Mouse (Mus musculus) bone marrow macrophage, adult 2 months (primary cell): ENCODE data around the gene Ankrd6. TPM values are rescaled to one million over a fixed set of nuclear protein-coding genes. Genes with fewer than 3 reads are reported as not detected.

Source experiments
- H3K27ac ChIP-seq: 2 replicates; pipeline ENCODE4 v1.5.1; 2012; ENCODE audit warnings: low read depth, low read length; ENCODE audit not compliant: insufficient read depth
- H3K4me1 ChIP-seq: 2 replicates; pipeline ENCODE4 v1.6.1; 2012; ENCODE audit warnings: low read length; ENCODE audit not compliant: control insufficient read depth, insufficient read depth
- H3K4me3 ChIP-seq: 2 replicates; pipeline ENCODE4 v1.5.1; 2012; ENCODE audit warnings: mild to moderate bottlenecking, low read length, moderate library complexity; ENCODE audit not compliant: insufficient read depth
- CTCF ChIP-seq: IDR thresholded peaks from 2 replicates; pipeline ENCODE4 v1.5.1; 2012; ENCODE audit warnings: low read depth, mild to moderate bottlenecking, low read length, moderate library complexity
- POLR2A ChIP-seq: IDR thresholded peaks from 2 replicates; pipeline ENCODE4 v1.6.1; 2012; ENCODE audit warnings: mild to moderate bottlenecking, low read depth, low read length, borderline replicate concordance
- polyA plus RNA-seq: library from polyadenylated mRNA; stranded (reverse); fragments of >200 nt; gene quantifications from 2 replicates; pipeline ENCODE4 v1.2.4, GENCODE M21; 2012; ENCODE audit not compliant: missing spikeins, insufficient read depth, insufficient read length

The Ankrd6 gene
- polyA plus RNA-seq, 1 experiment = 0.16 TPM

DNA sequence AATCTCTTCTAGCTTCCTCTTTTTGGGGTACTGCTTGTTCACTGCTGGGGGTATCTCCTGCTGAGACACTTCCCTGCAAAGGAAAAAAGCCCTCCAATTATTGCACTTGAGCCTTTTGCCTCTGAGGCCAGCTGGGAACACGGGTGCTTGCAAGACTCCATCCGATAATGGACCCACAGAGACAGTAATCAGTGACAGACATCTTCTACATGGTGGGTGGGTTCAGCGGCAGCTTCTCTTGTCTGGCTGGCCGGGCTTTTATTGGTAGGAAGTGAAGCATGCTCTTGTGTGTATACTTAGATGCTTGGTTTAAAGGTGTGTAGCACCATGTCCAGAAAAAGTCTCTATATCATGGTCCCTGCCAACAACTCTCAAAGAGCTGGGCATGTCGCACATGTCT lies 133.2 kb downstream of the Ankrd6 start:
- TF ChIP-seq POLR2A (no peak), CTCF (no peak)
- Histone ChIP-seq H3K27ac (no peak overlapping the region), H3K4me1 (no peaks in the 10 kb centered on the region), H3K4me3 (no peak overlapping the region)

DNA sequence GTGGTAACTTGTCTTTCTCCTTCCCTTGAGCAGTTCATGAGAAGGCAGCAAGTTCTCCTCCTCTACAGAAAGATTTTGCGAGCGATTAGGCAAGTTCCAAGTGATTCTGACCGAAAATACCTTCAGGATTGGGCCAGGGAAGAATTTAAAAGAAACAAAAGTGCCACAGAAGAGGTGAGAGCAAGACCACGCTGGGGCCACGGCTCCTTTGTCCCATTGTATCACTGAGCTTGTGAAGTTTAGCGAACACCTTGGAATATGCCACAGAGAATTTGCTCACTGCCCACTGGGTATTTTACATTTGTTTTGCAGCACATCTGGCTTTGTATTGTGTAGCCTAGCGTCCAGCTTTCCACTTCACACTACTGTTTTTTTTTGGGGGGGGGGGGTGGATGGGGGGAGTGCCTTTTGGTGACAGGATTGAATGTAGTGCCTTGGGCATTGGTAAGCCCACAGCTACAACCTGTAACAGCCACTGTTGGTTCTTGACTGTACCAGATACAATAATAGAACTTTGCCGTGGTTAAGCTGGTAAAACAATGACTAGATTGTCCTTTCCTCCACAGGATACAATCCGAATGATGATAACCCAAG lies 150.0 kb downstream of the Ankrd6 start:
- peak overlapping the region; percentile 84 for H3K27ac ChIP-seq
- peaks cover 10% of the 10 kb centered on the region for H3K4me1 ChIP-seq
- peak overlapping the region; percentile 87 for H3K4me3 ChIP-seq
- TF ChIP-seq POLR2A (no peak), CTCF (no peak)

DNA sequence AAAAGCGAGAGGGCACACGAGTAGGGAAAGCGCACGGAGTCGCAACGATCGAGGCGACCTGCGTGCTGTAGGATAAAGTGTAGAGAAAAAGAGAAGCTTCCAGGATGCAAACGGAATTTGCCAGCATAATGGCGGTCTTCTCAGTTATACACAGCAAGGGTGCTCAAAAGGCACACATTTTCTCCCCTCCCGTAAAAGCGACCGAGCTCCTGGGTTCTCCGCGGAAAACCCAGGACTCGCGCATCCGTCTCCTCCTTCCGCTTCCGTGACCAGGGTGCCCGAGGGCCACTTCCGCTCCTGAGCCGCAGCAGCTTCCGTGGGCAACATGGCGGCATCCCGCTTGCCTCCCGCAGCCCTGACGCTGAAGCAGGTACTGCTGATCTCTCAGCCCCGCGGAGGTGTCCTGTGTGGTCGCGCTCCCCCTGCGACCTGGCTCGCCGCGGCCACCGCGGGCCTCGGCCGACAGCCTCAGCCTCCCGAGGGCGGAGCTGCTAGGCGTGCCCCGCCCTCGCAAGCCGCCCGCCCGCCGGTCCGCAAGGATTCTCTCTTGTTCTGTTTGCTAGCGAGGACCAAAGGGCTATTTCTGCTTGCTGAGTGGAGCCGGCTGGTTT lies 150.6 kb downstream of the Ankrd6 start, which contains the start of gene Lyrm2:
Gene Lyrm2 (plus strand): TSS at position 288 of the 611 bp plus-strand sequence.
- Histone ChIP-seq H3K27ac (peak within 1 kb of the TSS; percentile 84), H3K4me1 (peaks cover 10% of the 10 kb centered on the region), H3K4me3 (peak within 1 kb of the TSS; percentile 87)
- no peak for TF ChIP-seq CTCF
- TF ChIP-seq POLR2A = no peak

DNA sequence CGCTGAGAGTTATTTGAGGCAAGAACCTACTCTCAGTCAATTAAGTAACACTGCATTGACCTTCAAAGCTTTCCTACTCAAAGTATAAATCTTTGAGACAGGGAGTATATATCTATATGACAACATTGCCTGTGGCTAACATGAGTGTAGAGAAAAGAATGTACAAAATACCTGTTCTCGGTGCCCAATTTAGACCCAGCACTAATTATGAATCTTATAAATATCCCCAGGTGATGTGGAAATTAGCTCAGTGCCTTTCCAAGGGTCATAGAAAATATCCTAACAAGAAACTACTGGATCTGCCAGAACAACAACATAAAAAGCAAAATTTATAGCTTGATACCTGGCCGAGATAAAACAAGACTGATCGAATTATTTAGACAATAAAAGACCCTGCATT lies 151.7 kb downstream of the Ankrd6 start:
- TF ChIP-seq CTCF (no peak), POLR2A (no peak)
- H3K4me1 ChIP-seq = peaks cover 10% of the 10 kb centered on the region
- H3K27ac ChIP-seq = no peak overlapping the region
- H3K4me3 ChIP-seq = no peak overlapping the region

DNA sequence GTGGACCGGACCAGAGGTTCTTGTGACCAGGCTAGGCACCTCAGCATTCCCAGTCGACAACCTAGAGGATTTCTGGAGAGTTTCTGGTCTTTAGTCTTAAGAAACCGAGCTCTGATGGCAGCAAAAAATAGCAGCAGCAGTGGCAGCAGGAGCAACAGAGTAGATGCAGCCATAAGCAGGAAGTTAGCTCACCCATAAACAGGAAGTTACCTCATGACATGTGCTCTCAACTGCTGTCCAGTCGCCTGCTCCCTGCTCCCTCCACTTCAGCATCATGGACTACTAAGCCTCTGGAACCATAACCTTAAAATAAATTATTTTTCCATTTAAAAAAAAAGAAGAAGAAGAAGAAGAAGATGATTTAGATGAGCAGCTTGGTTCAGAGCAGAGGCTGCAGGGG lies 161.6 kb downstream of the Ankrd6 start:
- Histone ChIP-seq H3K4me1 (no peaks in the 10 kb centered on the region; the same call in 1 of the 2 replicates), H3K4me3 (no peak overlapping the region), H3K27ac (no peak overlapping the region)
- TF ChIP-seq CTCF (no peak), POLR2A (no peak)

DNA sequence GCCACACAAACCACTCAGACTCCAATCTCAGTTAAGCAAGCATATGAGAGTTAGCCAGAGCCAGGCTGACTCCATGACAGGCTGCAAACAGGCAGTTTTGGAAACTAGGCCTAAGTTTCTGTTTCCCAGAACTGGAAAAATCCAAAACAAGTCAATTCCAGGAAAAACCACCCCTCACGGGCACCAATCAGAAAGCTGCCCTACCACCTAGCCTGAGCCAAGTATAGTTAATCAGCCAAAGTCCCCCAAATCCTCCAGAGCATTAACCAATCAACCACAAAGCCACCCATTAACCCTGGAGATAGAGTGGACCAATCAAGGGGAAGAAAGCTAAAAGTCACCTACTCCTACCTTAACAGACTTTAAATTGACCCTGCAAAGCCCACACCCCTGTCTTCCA lies 163.5 kb downstream of the Ankrd6 start:
- Histone ChIP-seq H3K4me3 (no peak overlapping the region), H3K4me1 (no peaks in the 10 kb centered on the region; the same call in 1 of the 2 replicates), H3K27ac (no peak overlapping the region)
- no peak for TF ChIP-seq CTCF
- no peak for TF ChIP-seq POLR2A

DNA sequence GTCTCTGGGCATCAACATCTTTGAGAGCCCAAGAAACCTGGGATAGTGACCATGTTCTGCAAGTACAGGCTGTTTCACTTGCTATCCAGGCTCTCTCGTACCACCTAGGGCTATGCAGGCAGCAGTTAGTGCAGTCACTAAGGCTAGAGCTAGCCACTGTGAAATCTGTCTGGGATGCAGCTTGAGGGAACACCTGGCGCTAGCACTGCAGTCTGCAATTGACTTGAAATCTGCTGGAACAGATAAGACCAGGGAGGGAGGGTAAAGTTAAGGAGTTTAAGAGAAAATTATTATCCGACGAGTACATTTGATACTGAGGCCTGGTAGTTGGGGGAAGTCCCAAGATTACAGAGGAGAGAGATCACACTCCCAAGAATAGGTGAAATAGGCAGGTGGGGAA lies 170.6 kb downstream of the Ankrd6 start:
- Histone ChIP-seq H3K27ac (no peak overlapping the region), H3K4me3 (no peak overlapping the region), H3K4me1 (no peaks in the 10 kb centered on the region)
- no peak for TF ChIP-seq POLR2A
- no peak for TF ChIP-seq CTCF

DNA sequence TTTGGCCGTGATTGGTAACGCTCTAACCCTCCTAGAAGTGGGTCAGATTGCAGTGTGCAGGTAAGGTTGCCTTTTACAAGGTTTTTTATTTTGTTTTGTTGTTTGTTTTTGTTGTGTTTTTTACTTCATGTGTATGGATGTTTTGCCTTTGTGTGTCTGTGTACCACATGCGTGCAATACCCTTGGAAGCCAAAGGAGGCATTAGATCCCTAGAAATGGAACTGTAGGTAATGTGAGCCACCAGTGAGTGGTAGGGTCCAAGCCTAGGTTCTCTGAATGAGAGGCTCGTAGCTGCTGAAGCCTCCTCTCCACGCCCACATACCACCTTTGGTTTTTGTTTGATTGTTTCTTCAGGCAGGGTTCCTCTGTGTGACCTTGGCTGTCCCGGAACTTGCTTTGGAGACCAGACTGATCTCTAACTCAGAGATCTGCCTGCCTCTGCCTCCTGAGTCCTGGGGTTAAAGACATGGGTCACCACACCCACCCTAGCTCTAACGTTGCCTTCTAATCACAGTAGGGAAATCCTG lies 180.3 kb downstream of the Ankrd6 start:
- H3K4me1 ChIP-seq = peaks cover 12% of the 10 kb centered on the region
- H3K27ac ChIP-seq = no peak overlapping the region
- no peak overlapping the region for H3K4me3 ChIP-seq
- no peak for TF ChIP-seq POLR2A
- no peak for TF ChIP-seq CTCF

DNA sequence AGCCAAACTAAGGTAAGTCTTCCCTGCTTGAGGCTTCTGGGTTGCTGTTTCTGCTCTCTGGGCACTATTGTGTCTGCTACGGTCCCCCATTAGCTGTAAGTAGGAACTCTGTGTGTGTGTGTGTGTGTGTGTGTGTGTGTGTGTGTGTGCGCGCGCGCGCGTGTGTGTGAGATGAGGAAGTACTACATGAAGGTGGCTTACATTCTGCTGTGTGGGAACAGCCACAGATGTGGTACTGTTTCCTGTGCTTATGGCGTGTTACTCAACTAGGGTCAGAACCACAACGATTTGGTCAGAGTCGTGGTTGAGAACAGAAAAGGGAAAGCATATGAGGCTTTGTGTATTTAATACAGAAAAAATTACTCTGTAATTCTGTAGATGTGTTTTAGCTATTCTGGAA lies 182.6 kb downstream of the Ankrd6 start:
- H3K27ac ChIP-seq = no peak overlapping the region
- H3K4me1 ChIP-seq = peaks cover 10% of the 10 kb centered on the region
- no peak overlapping the region for H3K4me3 ChIP-seq
- TF ChIP-seq POLR2A (no peak), CTCF (no peak)

DNA sequence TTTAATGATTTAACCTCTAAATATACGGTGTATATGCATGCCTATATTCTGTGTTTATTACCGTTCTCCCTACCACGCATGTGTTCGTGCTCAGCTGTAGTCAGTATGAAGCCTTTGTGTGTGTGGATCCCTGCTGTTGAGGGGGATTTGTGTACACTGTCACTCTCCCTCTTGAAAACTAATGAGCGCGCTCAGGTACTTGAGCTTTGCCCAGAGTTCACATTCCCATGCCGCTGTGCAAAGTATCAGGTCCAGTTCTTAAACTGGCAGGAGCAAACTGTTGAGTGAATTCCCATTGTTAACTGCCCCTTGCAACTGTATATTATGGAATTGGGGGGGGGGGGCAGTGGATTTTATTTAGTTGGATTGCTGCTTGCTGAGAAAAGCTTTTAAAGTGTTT lies 183.2 kb downstream of the Ankrd6 start:
- H3K4me1 ChIP-seq = peaks cover 7% of the 10 kb centered on the region
- TF ChIP-seq CTCF (no peak), POLR2A (no peak)
- H3K27ac ChIP-seq = no peak overlapping the region
- no peak overlapping the region for H3K4me3 ChIP-seq
